Mouse (Mus musculus): ENCODE data around the gene Dusp16.

Dusp16 gene

DNA sequence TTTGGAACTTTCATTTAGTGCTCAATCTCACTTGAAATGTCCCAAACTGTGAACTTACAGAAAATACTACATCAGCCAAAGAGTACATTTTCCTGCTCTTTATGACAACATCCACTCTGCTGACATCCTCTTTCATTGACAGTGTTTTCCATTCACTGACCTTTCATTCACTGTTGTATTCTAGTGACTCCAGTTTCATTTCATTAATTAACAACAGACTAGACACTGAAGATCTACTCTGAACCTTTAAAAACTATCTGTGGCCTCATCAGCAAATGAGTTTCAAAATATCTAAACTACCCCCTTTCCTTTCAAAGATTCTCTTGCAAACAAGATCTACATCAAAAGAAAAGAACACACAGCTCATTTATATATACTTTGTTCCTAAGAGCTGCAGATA is 48.9 kb downstream of the Dusp16 start:
- peak; percentile 15 for DNase-seq (ENCODE audit: low read depth, low spot score)

GRCm38 (mm10) chr6:134736853-134737252 is 55.6 kb downstream of the Dusp16 start:
- no peak for DNase-seq (ENCODE audit: low read depth, low spot score)

GRCm38 (mm10) chr6:134733800-134734221 is 58.6 kb downstream of the Dusp16 start:
- no peak for DNase-seq (ENCODE audit: low read depth, low spot score)

DNA sequence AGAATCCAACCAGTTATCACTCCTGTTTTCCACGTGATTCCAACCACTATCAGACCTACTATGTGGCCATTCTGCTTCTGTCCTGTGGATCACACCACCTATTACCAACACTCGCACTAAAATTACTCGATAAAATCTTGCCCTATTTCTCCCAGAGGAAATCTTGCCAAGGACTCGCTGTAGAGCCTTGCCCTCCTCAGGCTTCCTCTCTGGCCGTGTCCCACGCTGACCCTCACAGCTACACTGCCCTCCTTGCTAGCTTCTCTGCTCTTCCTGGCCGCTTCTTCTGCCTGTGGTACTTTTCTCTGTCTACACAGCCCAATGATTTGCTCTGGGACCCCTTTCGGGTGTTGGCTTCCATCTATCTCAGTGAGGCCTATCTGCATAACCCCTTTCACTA is 59.6 kb downstream of the Dusp16 start:
- no peak for DNase-seq (ENCODE audit: low read depth, low spot score)

GRCm38 (mm10) chr6:134730978-134731377 is 61.4 kb downstream of the Dusp16 start:
- no peak for DNase-seq (ENCODE audit: low read depth, low spot score)

DNA sequence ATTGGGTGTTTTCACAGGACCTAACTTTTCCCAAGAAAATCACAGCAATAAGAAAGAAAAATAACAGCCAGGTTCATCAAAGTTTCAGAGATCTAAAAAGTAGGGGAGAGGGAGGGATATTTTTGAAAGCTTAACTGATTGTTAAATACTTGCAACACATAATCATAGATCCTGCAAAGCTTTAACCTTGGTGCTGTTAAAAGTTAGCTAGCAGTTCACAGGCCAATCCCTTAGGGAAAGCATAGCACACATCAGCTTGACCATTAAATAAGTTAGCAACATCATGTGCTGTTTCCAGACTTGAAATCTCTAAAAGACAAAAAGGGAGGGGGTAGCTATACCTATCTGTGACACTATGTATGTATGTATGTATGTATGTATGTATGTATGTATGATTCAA is 67.0 kb downstream of the Dusp16 start:
- no peak for DNase-seq (ENCODE audit: low read depth, low spot score)

- no peak for DNase-seq (ENCODE audit: low read depth, low spot score)
These were observed 68.4 kb downstream of the Dusp16 start for GRCm38 (mm10) chr6:134723833-134724553.

- DNase-seq (ENCODE audit: low read depth, low spot score): no peak
These were observed 69.1 kb downstream of the Dusp16 start for GRCm38 (mm10) chr6:134723326-134723725.

DNA sequence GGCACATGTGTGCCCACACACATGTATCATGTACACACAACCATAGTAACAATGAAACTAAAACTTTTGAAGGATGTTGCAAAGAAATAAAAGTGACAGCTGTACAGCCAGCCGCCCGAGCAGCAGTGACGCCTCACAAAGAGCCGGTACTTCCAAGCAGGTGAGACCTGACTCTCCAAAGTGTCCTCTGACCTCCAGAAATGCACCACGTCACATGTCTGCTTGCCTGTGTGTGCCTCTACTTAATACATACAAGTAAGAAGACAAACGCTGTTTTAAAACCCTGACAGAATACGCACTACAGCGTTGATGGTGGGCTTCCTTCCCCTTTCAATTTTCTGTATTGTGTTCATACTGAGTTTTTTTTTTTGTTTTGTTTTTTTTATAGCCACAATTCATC is 69.5 kb downstream of the Dusp16 start:
- no peak for DNase-seq (ENCODE audit: low read depth, low spot score)

GRCm38 (mm10) chr6:134721729-134722269 is 70.6 kb downstream of the Dusp16 start:
- no peak for DNase-seq (ENCODE audit: low read depth, low spot score)

DNA sequence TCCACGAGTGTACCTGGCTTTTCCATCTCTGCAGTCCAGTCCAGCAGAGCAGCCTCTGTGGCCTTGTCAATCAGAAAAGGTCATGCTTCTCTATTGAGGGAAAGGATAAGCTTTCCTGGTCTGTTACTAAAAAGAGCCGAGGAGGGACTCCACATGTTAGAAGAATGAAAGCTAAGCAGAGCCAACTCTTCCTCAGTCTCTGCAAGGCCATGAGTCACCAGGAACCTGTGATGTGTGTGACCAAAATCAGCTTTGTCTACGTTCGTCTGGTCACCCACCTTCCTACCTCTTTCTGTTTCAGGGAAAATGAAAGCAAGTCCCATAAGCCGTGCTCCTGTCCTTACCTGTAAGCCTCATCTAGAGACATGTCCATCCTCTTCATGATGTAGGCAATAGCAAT is 72.3 kb downstream of the Dusp16 start:
- no peak for DNase-seq (ENCODE audit: low read depth, low spot score)

GRCm38 (mm10) chr6:134719156-134719555 is 73.3 kb downstream of the Dusp16 start:
- DNase-seq (ENCODE audit: low read depth, low spot score): no peak

DNA sequence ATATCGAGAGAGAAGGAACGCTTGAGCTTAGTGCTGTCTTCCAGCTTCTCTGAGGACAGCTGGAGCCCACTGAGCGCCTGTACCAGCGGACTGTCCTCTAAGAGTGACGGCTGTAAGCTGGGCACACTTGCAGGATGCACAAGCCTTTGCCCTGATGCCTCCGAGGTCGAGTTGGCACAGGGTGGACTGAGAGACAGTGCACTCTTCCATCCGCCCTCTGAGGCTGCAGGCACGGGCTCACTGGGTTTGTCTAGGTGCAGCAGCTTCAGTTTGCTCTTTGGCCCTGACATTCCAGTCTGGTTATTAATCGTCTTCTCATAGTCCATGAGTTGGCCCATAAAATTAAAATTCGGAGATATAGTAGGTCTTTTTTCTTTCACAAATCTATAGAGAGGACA is 73.8 kb downstream of the Dusp16 start:
- no peak for DNase-seq (ENCODE audit: low read depth, low spot score)

GRCm38 (mm10) chr6:134717886-134718667 is 74.3 kb downstream of the Dusp16 start:
- no peak for DNase-seq (ENCODE audit: low read depth, low spot score)

GRCm38 (mm10) chr6:134716168-134716587 is 76.2 kb downstream of the Dusp16 start:
- DNase-seq (ENCODE audit: low read depth, low spot score): peak; percentile 49

- no peak for DNase-seq (ENCODE audit: low read depth, low spot score)
These were observed 78.5 kb downstream of the Dusp16 start for GRCm38 (mm10) chr6:134713897-134714296.

DNA sequence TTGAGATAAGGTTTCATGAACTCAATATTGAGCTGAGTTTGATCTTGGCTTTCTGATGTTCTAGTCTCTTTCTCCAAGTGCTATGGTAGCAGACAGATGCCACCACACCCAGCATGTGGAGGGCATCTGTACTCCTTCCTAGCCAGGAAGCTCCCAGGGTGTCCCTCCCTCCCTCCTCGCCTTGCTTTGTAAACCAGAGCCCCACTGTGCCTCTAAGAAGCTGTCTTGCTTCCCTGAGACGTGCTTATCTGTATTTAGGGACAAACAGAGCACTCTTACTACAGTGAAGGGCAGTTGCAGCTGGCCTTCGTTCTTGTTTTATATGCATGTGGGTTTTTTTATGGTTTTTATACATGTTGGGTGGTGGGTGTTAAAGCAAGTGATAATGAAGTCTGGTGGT is 79.1 kb downstream of the Dusp16 start:
- no peak for DNase-seq (ENCODE audit: low read depth, low spot score)

GRCm38 (mm10) chr6:134710020-134710419 is 82.4 kb downstream of the Dusp16 start:
- DNase-seq (ENCODE audit: low read depth, low spot score): no peak

DNA sequence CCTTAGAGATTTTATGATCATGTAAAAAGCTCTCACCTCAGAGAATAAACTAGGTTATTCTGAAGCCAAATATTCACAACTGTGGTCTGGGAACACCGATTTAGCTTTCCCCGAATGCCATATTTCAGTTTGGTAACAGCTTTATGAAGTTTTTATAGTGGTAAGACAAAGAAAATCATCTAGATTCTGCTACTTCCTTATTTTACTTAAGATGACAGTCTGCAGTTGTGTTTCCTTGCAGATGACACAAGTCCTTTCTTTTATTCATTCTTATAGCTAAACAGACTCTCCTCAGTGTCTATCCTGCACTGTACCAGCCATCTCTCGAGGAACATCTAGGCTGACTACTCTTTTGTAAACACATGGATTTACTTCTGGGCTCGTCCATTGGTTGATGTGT is 86.0 kb downstream of the Dusp16 start:
- DNase-seq (ENCODE audit: low read depth, low spot score): no peak

DNA sequence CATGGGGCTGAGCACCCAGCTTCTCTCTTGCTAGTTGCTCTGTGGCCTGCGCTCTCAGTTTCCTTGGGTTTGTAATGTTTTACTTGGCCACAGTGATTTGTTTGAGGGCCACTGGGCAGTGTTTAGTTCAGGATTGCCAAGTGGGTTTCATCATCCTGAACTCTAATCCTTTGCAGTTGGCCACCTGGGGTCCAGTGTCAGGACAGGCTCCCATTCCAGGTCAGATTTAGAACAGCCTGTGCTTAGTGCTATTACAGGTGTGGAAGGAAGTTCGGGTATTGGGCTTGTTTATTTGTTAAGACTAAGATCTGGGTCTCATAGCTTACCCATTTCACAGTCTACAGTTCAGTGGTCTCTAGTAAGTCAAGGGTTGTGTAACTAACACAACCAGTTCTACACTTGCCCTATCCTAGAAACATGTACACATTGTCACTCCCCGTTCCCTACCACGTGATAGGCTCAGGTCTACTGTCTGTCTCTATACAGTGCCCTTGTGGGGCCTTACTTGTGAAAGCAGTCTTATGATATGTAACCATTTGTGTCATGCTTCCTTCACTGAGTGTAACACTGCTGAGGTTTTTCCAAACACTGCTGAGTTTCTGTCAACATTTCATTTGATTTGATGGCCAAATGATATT is 89.3 kb downstream of the Dusp16 start:
- no peak for DNase-seq (ENCODE audit: low read depth, low spot score)

DNA sequence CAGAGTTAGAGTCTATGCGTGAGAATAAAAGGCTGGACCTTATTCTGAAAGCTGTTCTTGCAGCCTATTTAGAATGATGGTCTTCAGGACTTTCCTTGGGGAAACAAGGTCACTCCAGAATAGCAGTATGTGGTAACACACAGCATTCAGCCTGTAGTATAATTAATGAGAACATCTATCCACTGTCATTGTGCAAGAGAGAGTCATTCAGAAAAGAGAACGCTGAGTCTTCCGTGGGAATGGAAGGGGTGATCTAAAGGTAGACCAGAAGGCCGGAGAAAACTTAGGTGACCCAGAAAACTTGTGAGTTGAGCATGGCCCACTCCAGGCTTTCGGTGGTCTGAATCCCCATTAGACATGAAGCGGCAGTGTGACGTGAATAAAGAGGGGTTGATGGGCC is 90.2 kb downstream of the Dusp16 start:
- no peak for DNase-seq (ENCODE audit: low read depth, low spot score)

DNA sequence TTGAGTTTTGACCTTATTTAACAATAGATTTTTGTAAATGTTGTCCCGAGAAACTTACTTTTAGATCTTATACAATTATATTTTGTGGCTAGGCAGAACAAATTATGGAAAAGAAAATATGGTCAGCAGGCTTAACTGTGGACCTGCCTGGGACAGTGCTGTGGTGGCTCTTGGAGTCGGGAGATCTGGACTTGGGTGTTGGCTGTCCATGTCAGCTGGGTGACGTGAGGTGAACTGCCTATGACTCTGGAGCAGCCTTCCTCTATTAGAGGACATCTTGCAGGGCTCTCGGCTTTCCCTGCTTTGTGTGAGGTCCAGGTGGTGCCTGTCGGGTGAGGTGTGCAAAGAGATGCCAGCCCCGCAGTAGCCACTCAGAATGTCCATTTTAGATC is 91.2 kb downstream of the Dusp16 start:
- DNase-seq (ENCODE audit: low read depth, low spot score): peak; percentile 8

All from CD4-positive, CD25-positive, alpha-beta regulatory T cell, adult 2 months (primary cell).